Mouse (Mus musculus): ENCODE measurements at regions not wholly inside any gene's neighbourhood (a gene's known extent, or its start where the extent isn't known, plus 50 kb on each side); places are given as distances from the start of the nearest gene placed in this dataset.

DNA sequence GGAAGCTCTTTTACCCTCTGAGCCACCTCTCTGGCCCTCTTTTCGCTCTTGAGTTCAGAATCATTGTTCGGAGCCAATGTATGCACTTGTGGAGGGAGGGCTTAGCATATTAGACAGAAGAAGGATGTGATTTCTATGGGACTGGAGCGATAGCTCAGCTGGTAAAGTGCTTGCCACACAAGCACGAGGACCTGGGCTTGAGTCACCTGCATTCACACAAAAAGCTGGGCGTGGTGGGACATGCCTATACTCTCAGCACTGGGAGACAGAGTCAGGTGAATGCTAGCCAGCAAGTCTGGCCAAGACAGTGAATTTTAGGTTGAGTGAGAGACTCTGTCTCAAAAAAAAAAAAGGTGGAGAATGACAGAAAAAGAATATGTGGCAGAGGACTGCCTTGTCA, 144.7 kb downstream of the Ppp4r2 start:
- H3K4me2 ChIP-seq (ENCODE audit: low read length), result no peak overlapping the region
- H3K27me3 ChIP-seq (replicated peaks; ENCODE audit: control insufficient read depth, insufficient read depth, low read length), result no peaks in the 10 kb centered on the region
- 85% methylated on average over 5 of the region's 5 CpGs for WGBS
- H3K4me3 ChIP-seq (ENCODE audit: low read length), result no peak overlapping the region
- H3K36me3 ChIP-seq (ENCODE audit: control insufficient read depth, insufficient read depth, low read length), result no peaks in the 10 kb centered on the region
- no peaks in the 10 kb centered on the region for H3K9me3 ChIP-seq (ENCODE audit: control insufficient read depth, low read length)
- ATAC-seq, result no peak
- peaks cover 10% of the 10 kb centered on the region for H3K4me1 ChIP-seq (ENCODE audit: control insufficient read depth, insufficient read depth, low read depth, low read length)
- no peak overlapping the region for H3K9ac ChIP-seq (ENCODE audit: low read depth, low read length)
- H3K27ac ChIP-seq (ENCODE audit: low read depth, low read length), result no peak overlapping the region

GRCm38 (mm10) chr6:100978727-100979460, 145.5 kb downstream of the Ppp4r2 start:
- no peak for ATAC-seq
- WGBS, result 73% methylated on average over 9 of the region's 9 CpGs
- H3K36me3 ChIP-seq (ENCODE audit: control insufficient read depth, insufficient read depth, low read length), result no peaks in the 10 kb centered on the region
- H3K9ac ChIP-seq (ENCODE audit: low read depth, low read length), result no peak overlapping the region
- no peaks in the 10 kb centered on the region for H3K27me3 ChIP-seq (replicated peaks; ENCODE audit: control insufficient read depth, insufficient read depth, low read length)
- no peak overlapping the region for H3K4me3 ChIP-seq (ENCODE audit: low read length)
- H3K9me3 ChIP-seq (ENCODE audit: control insufficient read depth, low read length), result no peaks in the 10 kb centered on the region
- H3K4me2 ChIP-seq (ENCODE audit: low read length), result no peak overlapping the region
- H3K27ac ChIP-seq (ENCODE audit: low read depth, low read length), result no peak overlapping the region
- peaks cover 10% of the 10 kb centered on the region for H3K4me1 ChIP-seq (ENCODE audit: control insufficient read depth, insufficient read depth, low read depth, low read length)

GRCm38 (mm10) chr6:100980156-100980555, 146.7 kb downstream of the Ppp4r2 start:
- 87% methylated on average over 2 of the region's 2 CpGs for WGBS
- Histone ChIP-seq H3K27me3 (replicated peaks; ENCODE audit: control insufficient read depth, insufficient read depth, low read length) (no peaks in the 10 kb centered on the region), H3K4me3 (ENCODE audit: low read length) (no peak overlapping the region), H3K4me1 (ENCODE audit: control insufficient read depth, insufficient read depth, low read depth, low read length) (peaks cover 10% of the 10 kb centered on the region), H3K4me2 (ENCODE audit: low read length) (no peak overlapping the region), H3K27ac (ENCODE audit: low read depth, low read length) (no peak overlapping the region), H3K9ac (ENCODE audit: low read depth, low read length) (no peak overlapping the region), H3K36me3 (ENCODE audit: control insufficient read depth, insufficient read depth, low read length) (no peaks in the 10 kb centered on the region), H3K9me3 (ENCODE audit: control insufficient read depth, low read length) (no peaks in the 10 kb centered on the region)
- ATAC-seq, result no peak

- no peak overlapping the region for H3K4me3 ChIP-seq (ENCODE audit: low read length)
- no peak overlapping the region for H3K27ac ChIP-seq (ENCODE audit: low read depth, low read length)
- no peak for ATAC-seq
- H3K36me3 ChIP-seq (ENCODE audit: control insufficient read depth, insufficient read depth, low read length), result no peaks in the 10 kb centered on the region
- H3K9ac ChIP-seq (ENCODE audit: low read depth, low read length), result no peak overlapping the region
- 73% methylated on average over 7 of the region's 7 CpGs for WGBS
- no peaks in the 10 kb centered on the region for H3K4me1 ChIP-seq (ENCODE audit: control insufficient read depth, insufficient read depth, low read depth, low read length)
- no peak overlapping the region for H3K4me2 ChIP-seq (ENCODE audit: low read length)
- H3K9me3 ChIP-seq (ENCODE audit: control insufficient read depth, low read length), result no peaks in the 10 kb centered on the region
- H3K27me3 ChIP-seq (replicated peaks; ENCODE audit: control insufficient read depth, insufficient read depth, low read length), result no peaks in the 10 kb centered on the region
Observed at GRCm38 (mm10) chr6:100984861-100985260, 151.4 kb downstream of the Ppp4r2 start.

DNA sequence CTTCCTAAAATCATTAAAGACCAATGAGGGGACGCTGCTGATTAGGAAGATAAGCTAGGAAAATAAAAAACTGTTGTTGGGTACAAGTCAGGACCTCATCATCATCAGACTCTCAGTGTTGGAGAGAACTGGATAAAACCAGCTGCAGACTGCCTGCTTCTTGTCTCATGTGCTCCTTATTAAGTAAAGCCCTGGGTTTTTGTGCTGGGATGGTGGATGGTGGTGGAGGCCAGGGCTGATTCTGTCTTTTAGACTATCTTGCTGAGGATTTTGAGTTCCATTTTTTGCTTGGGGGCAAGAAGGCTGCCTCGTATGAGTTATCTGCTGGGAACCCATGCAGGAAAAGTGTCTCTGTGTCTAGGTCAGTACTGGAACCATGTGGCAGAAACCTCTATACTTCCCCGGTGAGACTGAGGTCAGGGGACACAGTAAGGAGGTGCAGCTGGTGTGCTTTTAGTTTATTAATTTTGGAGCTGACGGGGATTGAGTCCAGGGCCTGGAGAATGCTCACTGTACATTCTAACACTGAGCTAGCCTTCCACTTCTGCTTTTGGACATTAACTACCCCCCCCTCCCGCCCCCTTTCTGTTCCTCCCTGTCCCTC, 152.0 kb downstream of the Ppp4r2 start:
- Histone ChIP-seq H3K4me1 (ENCODE audit: control insufficient read depth, insufficient read depth, low read depth, low read length) (no peaks in the 10 kb centered on the region), H3K36me3 (ENCODE audit: control insufficient read depth, insufficient read depth, low read length) (no peaks in the 10 kb centered on the region), H3K27ac (ENCODE audit: low read depth, low read length) (no peak overlapping the region), H3K4me3 (ENCODE audit: low read length) (no peak overlapping the region), H3K9me3 (ENCODE audit: control insufficient read depth, low read length) (no peaks in the 10 kb centered on the region), H3K9ac (ENCODE audit: low read depth, low read length) (no peak overlapping the region), H3K4me2 (ENCODE audit: low read length) (no peak overlapping the region), H3K27me3 (replicated peaks; ENCODE audit: control insufficient read depth, insufficient read depth, low read length) (no peaks in the 10 kb centered on the region)
- 73% methylated on average over 5 of the region's 5 CpGs for WGBS
- ATAC-seq, result no peak

DNA sequence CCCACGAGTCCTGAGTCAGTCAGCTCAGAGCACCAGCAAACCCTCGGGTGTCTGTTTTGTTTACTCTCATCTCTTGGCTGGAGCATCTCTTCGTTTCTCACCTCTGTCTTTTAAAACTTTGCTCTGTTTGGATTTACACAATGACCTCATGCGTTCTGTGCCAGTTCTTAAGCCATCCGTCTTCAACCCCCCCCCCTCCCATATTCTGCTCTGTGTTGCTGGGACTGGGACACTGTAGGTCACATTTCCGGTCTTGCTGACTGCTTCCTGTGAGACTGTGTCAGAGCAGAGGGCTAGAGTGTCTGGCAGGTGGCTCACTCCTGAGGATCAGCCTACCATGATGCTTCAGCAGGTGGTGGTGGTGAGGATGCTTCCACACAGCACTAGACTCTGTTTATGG, 155.1 kb downstream of the Ppp4r2 start:
- Histone ChIP-seq H3K36me3 (ENCODE audit: control insufficient read depth, insufficient read depth, low read length) (no peaks in the 10 kb centered on the region), H3K9me3 (ENCODE audit: control insufficient read depth, low read length) (no peaks in the 10 kb centered on the region), H3K4me3 (ENCODE audit: low read length) (no peak overlapping the region), H3K27ac (ENCODE audit: low read depth, low read length) (no peak overlapping the region), H3K27me3 (replicated peaks; ENCODE audit: control insufficient read depth, insufficient read depth, low read length) (no peaks in the 10 kb centered on the region), H3K4me1 (ENCODE audit: control insufficient read depth, insufficient read depth, low read depth, low read length) (no peaks in the 10 kb centered on the region), H3K4me2 (ENCODE audit: low read length) (no peak overlapping the region), H3K9ac (ENCODE audit: low read depth, low read length) (no peak overlapping the region)
- no peak for ATAC-seq
- WGBS, result 66% methylated on average over 6 of the region's 6 CpGs

GRCm38 (mm10) chr6:100993421-100993820, 160.0 kb downstream of the Ppp4r2 start:
- Histone ChIP-seq H3K4me2 (ENCODE audit: low read length) (no peak overlapping the region), H3K9ac (ENCODE audit: low read depth, low read length) (no peak overlapping the region), H3K36me3 (ENCODE audit: control insufficient read depth, insufficient read depth, low read length) (no peaks in the 10 kb centered on the region), H3K9me3 (ENCODE audit: control insufficient read depth, low read length) (no peaks in the 10 kb centered on the region), H3K4me1 (ENCODE audit: control insufficient read depth, insufficient read depth, low read depth, low read length) (no peaks in the 10 kb centered on the region; the same call in 1 of the 2 replicates), H3K27ac (ENCODE audit: low read depth, low read length) (no peak overlapping the region), H3K27me3 (replicated peaks; ENCODE audit: control insufficient read depth, insufficient read depth, low read length) (no peaks in the 10 kb centered on the region), H3K4me3 (ENCODE audit: low read length) (no peak overlapping the region)
- WGBS, result 67% methylated on average over 1 of the region's 1 CpGs
- no peak for ATAC-seq

DNA sequence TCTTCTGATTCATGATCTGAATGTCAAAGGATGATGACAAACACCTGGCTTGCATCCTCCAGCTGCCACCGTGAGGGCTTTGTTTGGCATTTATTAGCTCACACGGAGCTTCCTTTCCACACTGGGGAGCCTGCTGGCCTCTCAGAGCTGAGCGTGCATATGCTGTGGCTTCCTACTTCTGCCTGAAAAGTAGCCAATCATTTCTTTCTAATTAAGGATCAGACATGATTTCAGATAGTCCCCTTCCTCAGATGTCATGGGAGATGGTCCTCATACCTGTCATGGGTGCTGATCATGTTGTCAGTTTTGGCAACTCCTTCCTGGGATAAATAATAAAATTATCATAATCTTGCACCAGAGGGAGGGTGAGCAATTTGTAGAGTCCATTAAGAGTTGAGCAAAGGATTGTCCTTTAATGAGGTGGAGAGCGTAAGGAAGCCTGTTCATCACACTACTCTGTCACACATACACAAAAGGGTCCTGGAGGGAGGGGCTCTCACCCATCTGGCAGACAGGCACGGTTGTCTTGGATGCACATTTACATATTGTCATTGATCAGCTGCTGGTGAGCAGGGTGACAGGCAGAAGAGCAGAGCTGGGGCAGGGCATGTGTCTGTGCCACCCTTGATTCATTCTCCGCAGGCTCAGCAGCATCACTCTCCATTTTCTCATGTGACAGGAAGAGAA, 162.6 kb downstream of the Ppp4r2 start:
- Histone ChIP-seq H3K9me3 (ENCODE audit: control insufficient read depth, low read length) (no peaks in the 10 kb centered on the region), H3K4me3 (ENCODE audit: low read length) (no peak overlapping the region), H3K4me2 (ENCODE audit: low read length) (no peak overlapping the region), H3K27me3 (replicated peaks; ENCODE audit: control insufficient read depth, insufficient read depth, low read length) (no peaks in the 10 kb centered on the region; the same call in 1 of the 2 replicates), H3K27ac (ENCODE audit: low read depth, low read length) (no peak overlapping the region), H3K4me1 (ENCODE audit: control insufficient read depth, insufficient read depth, low read depth, low read length) (no peaks in the 10 kb centered on the region; the same call in 1 of the 2 replicates), H3K36me3 (ENCODE audit: control insufficient read depth, insufficient read depth, low read length) (no peaks in the 10 kb centered on the region), H3K9ac (ENCODE audit: low read depth, low read length) (no peak overlapping the region)
- 9% methylated on average over 6 of the region's 6 CpGs for WGBS
- ATAC-seq, result peak; percentile 77

GRCm38 (mm10) chr6:100998285-100998684, 164.9 kb downstream of the Ppp4r2 start:
- no peak overlapping the region for H3K4me2 ChIP-seq (ENCODE audit: low read length)
- H3K9ac ChIP-seq (ENCODE audit: low read depth, low read length), result no peak overlapping the region
- H3K4me3 ChIP-seq (ENCODE audit: low read length), result no peak overlapping the region
- no peaks in the 10 kb centered on the region; the same call in 1 of the 2 replicates for H3K27me3 ChIP-seq (replicated peaks; ENCODE audit: control insufficient read depth, insufficient read depth, low read length)
- no peaks in the 10 kb centered on the region for H3K9me3 ChIP-seq (ENCODE audit: control insufficient read depth, low read length)
- no peaks in the 10 kb centered on the region; the same call in 1 of the 2 replicates for H3K4me1 ChIP-seq (ENCODE audit: control insufficient read depth, insufficient read depth, low read depth, low read length)
- WGBS, result 79% methylated on average over 1 of the region's 1 CpGs
- ATAC-seq, result no peak
- H3K27ac ChIP-seq (ENCODE audit: low read depth, low read length), result no peak overlapping the region
- H3K36me3 ChIP-seq (ENCODE audit: control insufficient read depth, insufficient read depth, low read length), result no peaks in the 10 kb centered on the region

Data from hindbrain, embryonic 16.5 days (tissue).